9 mouse cellular contexts compared by ENCODE assay signal in genomic region chr7:123030709-123031181, GRCm38 (mm10).
DNase-seq lines count a peak whose midpoint lies in the region; ATAC-seq and TF ChIP-seq lines count a peak whose summit lies in the region.
"Had no signal": no experiment of that assay in that cellular context is flagged by ENCODE, and none has a peak within 500 bp of the region (broad histone marks: within the 10 kb centered on the region; RNA-seq: fewer than 3 reads in every experiment).

No protein-coding gene starts in this region.

- H3K9ac ChIP-seq in liver, postnatal 0 days (replicated peaks), result no peak overlapping the region; the same call in 1 of the 2 replicates

- H3K4me2 ChIP-seq in liver, postnatal 0 days (ENCODE audit: low read depth, low read length), result peak overlapping the region; percentile 71

- TF ChIP-seq CTCF in brain, embryonic 14.5 days (IDR thresholded peaks at IDR 0.05; ENCODE audit: borderline replicate concordance, extremely low read depth, insufficient read depth, insufficient read length), result no peak
- no peak for TF ChIP-seq CTCF in layer of hippocampus, adult 2 months (conservative IDR thresholded peaks at IDR 0.05)
- no peak for TF ChIP-seq CTCF in liver, postnatal 0 days (IDR thresholded peaks at IDR 0.05; ENCODE audit: low read depth)
- no peak for TF ChIP-seq CTCF in olfactory bulb, adult 2 months (IDR thresholded peaks at IDR 0.05; ENCODE audit: insufficient read depth, low read depth, low read length)

- H3K36me3 ChIP-seq in forebrain, embryonic 10.5 days (replicated peaks), result no peaks in the 10 kb centered on the region
- no peaks in the 10 kb centered on the region for H3K36me3 ChIP-seq in liver, postnatal 0 days (replicated peaks; ENCODE audit: insufficient read depth, low read length)

- peaks cover 30% of the 10 kb centered on the region for H3K4me1 ChIP-seq in forebrain, embryonic 10.5 days
- 0 out of 2 replicates have a peak, but pooled peaks cover 3% of the 10 kb centered on the region for H3K4me1 ChIP-seq in liver, postnatal 0 days (ENCODE audit: insufficient read depth)
- H3K4me1 ChIP-seq in olfactory bulb, adult 2 months (ENCODE audit: control insufficient read depth, insufficient read depth, low read length), result peaks cover 27% of the 10 kb centered on the region

- H3K27ac ChIP-seq in forebrain, embryonic 10.5 days, result peak overlapping the region; percentile 85
- H3K27ac ChIP-seq in layer of hippocampus, adult 2 months, result peak overlapping the region; percentile 92
- H3K27ac ChIP-seq in liver, postnatal 0 days (ENCODE audit: low read depth), result no peak overlapping the region
- H3K27ac ChIP-seq in olfactory bulb, adult 2 months (ENCODE audit: insufficient read depth, low read depth, low read length), result no peak overlapping the region
- H3K27ac ChIP-seq: macrophage had no signal

- peak; percentile 62; the same call in 1 of the 2 replicates for TF ChIP-seq POLR2A in brain, embryonic 14.5 days (IDR thresholded peaks at IDR 0.05; ENCODE audit: borderline replicate concordance, extremely low read depth, insufficient read depth, insufficient read length, poor library complexity, severe bottlenecking)
- TF ChIP-seq POLR2A in olfactory bulb, adult 2 months (IDR thresholded peaks at IDR 0.05; ENCODE audit: insufficient read depth, low read depth, low read length), result no peak

- under 1% methylated on average over 21 of the region's 21 CpGs for WGBS in forebrain, embryonic 10.5 days
- WGBS in liver, postnatal 0 days (ENCODE audit: insufficient replicate concordance), result 2% methylated on average over 21 of the region's 21 CpGs
- WGBS in olfactory bulb, adult 2 months, result under 1% methylated on average over 21 of the region's 21 CpGs

- no peak for TF ChIP-seq EP300 in liver, postnatal 0 days (IDR thresholded peaks at IDR 0.05; ENCODE audit: low read depth)

- ATAC-seq in hematopoietic stem cell, adult 5-6 weeks (replicated peaks in 1 of 2; ENCODE audit: insufficient read depth in 1 of 2, low FRiP score in 2 of 2, low TSS enrichment in 1 of 2, low read depth in 1 of 2, poor library complexity in 2 of 2, severe bottlenecking in 2 of 2), result peak; percentile 77 to 79
- no peak for ATAC-seq in liver, postnatal 0 days

- peak; percentile 85 for DNase-seq in MN1 (ENCODE audit: low spot score)
- peak; percentile 98 for DNase-seq in brain, embryonic 14.5 days (ENCODE audit: low read depth)
- peak; percentile 63 for DNase-seq in forebrain, embryonic 10.5 days (ENCODE audit: extremely low spot score, low spot score)
- DNase-seq in layer of hippocampus, adult 2 months (ENCODE audit: low spot score in 2 of 2), result peak; percentile 74 to 83
- peak; percentile 37 for DNase-seq in liver, postnatal 0 days
- no peak for DNase-seq in spleen, postnatal 10 days (ENCODE audit: low spot score in 2 of 2)

- H3K4me3 ChIP-seq in forebrain, embryonic 10.5 days, result peak overlapping the region; percentile 55
- H3K4me3 ChIP-seq in layer of hippocampus, adult 2 months, result peak overlapping the region; percentile 68
- peak overlapping the region; percentile 19 for H3K4me3 ChIP-seq in liver, postnatal 0 days (ENCODE audit: low read depth, low read length)
- peak overlapping the region; percentile 43 for H3K4me3 ChIP-seq in olfactory bulb, adult 2 months (ENCODE audit: insufficient read depth, low read depth, low read length)

- peaks cover 27% of the 10 kb centered on the region for H3K27me3 ChIP-seq in forebrain, embryonic 10.5 days (ENCODE audit: poor library complexity, severe bottlenecking)
- 0 out of 2 replicates have a peak, but pooled peaks cover 3% of the 10 kb centered on the region for H3K27me3 ChIP-seq in liver, postnatal 0 days (ENCODE audit: insufficient read depth, low read length)

- no peaks in the 10 kb centered on the region for H3K9me3 ChIP-seq in forebrain, embryonic 10.5 days
- H3K9me3 ChIP-seq in liver, postnatal 0 days (ENCODE audit: low read length), result no peaks in the 10 kb centered on the region

Comparison
In these comparisons a context has a peak if more than half of its experiments do, and no peak if none do; other contexts are left out.
1. DNase-seq: peak in MN1 (single experiment), brain, embryonic 14.5 days (single experiment), forebrain, embryonic 10.5 days (single experiment), layer of hippocampus, adult 2 months (2 of 2) and liver, postnatal 0 days (single experiment); none in spleen, postnatal 10 days (0 of 2).
2. H3K27ac ChIP-seq: peak in forebrain, embryonic 10.5 days (single experiment) and layer of hippocampus, adult 2 months (single experiment); none in liver, postnatal 0 days (single experiment) and olfactory bulb, adult 2 months (single experiment).
3. Peak in every context shown above with its lines, with median percentiles within 50 percentile points of each other: H3K4me3 ChIP-seq.